Mouse (Mus musculus) olfactory bulb, adult 2 months (tissue): ENCODE results near the gene Chtf18. TPM values are rescaled to one million over a fixed set of nuclear protein-coding genes. Genes with fewer than 3 reads are reported as not detected.

ENCODE experiments used
- H3K27ac ChIP-seq: fragments of 200-500 bp; 2 replicates; pipeline ENCODE4 v1.5.1; 2012; ENCODE audit warnings: low read depth, low read length; ENCODE audit not compliant: insufficient read depth
- H3K4me1 ChIP-seq: fragments of 200-500 bp; 2 replicates; pipeline ENCODE4 v1.6.1; 2012; ENCODE audit warnings: low read length; ENCODE audit not compliant: control insufficient read depth, insufficient read depth
- H3K4me3 ChIP-seq: fragments of 200-500 bp; 2 replicates; pipeline ENCODE4 v1.5.1; 2012; ENCODE audit warnings: mild to moderate bottlenecking, low read depth, low read length, moderate library complexity; ENCODE audit not compliant: insufficient read depth
- CTCF ChIP-seq: fragments of 200-500 bp; IDR thresholded peaks from 2 replicates; pipeline ENCODE4 v1.5.1; 2012; ENCODE audit warnings: low read depth, mild to moderate bottlenecking, low read length, moderate library complexity; ENCODE audit not compliant: insufficient read depth
- POLR2A ChIP-seq: fragments of 200-500 bp; IDR thresholded peaks from 2 replicates; pipeline ENCODE4 v1.6.1; 2012; ENCODE audit warnings: mild to moderate bottlenecking, low read depth, low read length, moderate library complexity; ENCODE audit not compliant: insufficient read depth
- WGBS: fragments of 180-500 bp; shearing (Covaris S2); methylation state at CpG from one replicate; pipeline ENCODE4 v1.1.7; 2018; 5-methylcytosine and 5-hydroxymethylcytosine counted together
- polyA plus RNA-seq: library from polyadenylated mRNA; stranded (reverse); fragments of >200 nt; gene quantifications from 2 replicates; pipeline ENCODE4 v1.2.4, GENCODE M21; 2012; ENCODE audit warnings: low replicate concordance; ENCODE audit not compliant: missing spikeins, insufficient read depth, insufficient read length

Chtf18 gene
- polyA plus RNA-seq, result not detected in 2 replicates

DNA sequence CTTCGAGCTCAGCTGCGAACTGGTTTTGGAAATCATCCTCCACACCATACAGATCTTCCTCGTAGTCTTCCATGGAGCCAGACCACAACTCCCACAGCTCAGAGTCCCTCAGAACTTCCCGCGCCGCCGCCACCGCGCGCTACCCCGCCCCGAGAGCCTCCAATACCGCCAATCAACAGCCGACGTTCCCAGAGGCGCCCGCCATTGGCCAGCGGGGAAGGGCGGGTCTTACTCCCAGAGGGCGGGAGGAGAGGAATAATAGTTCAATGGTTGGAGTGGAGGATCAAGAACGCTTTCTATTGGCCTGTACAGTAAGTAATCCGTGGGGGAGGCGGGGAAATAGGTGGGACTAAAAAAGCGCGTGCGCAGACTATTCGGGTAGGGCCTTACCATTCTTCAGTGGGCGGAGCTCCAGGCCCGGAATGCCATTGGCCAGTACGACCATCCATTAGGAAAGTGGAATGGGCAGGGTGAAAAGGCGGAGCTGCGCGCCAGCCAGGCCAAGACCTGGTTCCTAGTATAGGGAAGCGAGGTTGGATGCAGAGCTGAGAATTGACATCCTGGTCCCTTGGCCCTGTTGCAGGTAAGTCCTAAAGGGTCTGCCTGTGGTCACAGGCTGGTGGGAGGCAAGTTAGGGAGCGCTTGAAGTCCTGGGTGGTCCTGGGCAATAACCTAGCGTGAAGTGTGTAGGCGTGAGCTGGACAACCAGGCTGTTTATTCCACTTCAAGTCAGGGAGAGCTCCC, at the start of gene Chtf18, which contains the start of gene Rpusd1:
Gene Chtf18 (minus strand): TSS at position 155 of the 744 bp plus-strand sequence.
Gene Rpusd1 (plus strand): TSS at position 406 of the 744 bp plus-strand sequence.
- peak within 1 kb of the TSS; percentile 98 for H3K4me3 ChIP-seq
- H3K27ac ChIP-seq, result peak within 1 kb of the TSS; percentile 73
- peaks cover 19% of the 10 kb centered on the region for H3K4me1 ChIP-seq
- under 1% methylated on average over 37 of the region's 37 CpGs for WGBS
- no peak for TF ChIP-seq CTCF
- TF ChIP-seq POLR2A, result peak; percentile 72

DNA sequence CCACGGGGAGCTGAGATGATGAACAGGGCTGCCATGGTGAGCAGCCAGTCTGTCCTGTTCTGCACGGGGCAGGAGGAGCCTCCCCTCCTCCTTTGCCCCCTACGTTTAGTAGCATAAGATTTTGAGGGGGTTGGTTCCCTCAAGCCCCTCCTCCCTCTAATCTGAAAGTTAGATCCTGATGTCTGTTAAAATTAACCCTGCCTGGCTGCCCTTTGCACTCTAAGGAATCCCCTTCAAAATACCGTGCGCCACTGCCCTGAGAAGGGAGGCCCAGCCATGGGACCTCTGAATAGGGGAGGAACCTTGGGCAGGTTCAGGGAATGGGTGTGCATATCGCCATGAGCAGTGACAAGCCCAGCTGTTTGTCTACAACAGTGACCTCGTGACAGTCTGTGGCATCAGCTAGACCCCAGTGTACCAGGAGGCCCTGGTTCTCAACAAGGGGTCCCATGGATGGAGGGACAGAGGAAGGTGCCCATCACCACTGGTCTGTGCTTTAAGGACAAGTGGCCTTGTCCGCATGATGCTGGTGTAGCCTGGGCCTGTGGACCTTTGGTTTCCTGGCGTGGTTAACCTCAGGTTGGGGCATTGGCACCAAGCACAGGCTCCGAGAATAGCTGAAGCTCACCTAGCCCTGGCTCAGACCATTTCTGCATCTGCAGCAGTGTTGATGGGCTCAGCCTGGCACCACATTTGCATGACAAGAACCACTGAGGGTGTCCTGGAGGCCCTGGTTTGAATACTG, 48.3 kb upstream of the Chtf18 start:
- TF ChIP-seq CTCF (no peak), POLR2A (no peak)
- Histone ChIP-seq H3K4me1 (peaks cover 10% of the 10 kb centered on the region), H3K27ac (no peak overlapping the region), H3K4me3 (no peak overlapping the region)
- WGBS, result 79% methylated on average over 10 of the region's 10 CpGs

DNA sequence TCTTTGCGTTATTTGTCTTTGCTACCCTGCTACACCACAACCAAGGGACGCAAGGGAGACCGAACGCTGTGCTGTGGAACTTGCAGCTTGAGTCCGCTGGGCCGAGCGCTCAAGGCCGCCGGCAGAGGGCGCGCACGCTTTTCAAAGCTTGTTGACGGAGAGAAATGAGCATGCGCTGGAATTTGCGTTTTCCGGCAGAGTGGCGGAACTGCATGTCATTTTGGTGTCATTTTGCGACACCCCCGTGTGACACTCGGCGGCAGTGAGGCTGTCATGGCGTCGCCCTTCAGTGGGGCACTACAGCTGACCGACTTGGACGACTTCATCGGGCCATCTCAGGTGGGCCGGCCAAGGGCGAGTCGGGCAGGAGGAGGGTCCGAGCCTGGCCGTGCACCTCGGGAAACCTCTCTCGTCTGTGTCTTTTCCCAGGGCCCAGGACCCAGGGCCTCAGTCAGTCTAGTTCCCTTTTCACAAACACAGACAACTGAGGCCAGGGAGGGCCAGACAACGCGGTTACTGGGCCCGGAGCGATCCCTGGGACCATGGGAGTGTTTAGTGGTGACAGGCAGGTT, 46.4 kb upstream of the Chtf18 start, which contains the start of gene Narfl:
Gene Narfl (plus strand): TSS at position 228 of the 572 bp plus-strand sequence.
- H3K27ac ChIP-seq, result peak within 1 kb of the TSS; percentile 12; the same call in 1 of the 2 replicates
- H3K4me3 ChIP-seq, result peak within 1 kb of the TSS; percentile 66
- TF ChIP-seq CTCF, result peak; percentile 83
- TF ChIP-seq POLR2A, result peak; percentile 59; the same call in 1 of the 2 replicates
- H3K4me1 ChIP-seq, result peaks cover 7% of the 10 kb centered on the region
- WGBS, result under 1% methylated on average over 37 of the region's 37 CpGs

DNA sequence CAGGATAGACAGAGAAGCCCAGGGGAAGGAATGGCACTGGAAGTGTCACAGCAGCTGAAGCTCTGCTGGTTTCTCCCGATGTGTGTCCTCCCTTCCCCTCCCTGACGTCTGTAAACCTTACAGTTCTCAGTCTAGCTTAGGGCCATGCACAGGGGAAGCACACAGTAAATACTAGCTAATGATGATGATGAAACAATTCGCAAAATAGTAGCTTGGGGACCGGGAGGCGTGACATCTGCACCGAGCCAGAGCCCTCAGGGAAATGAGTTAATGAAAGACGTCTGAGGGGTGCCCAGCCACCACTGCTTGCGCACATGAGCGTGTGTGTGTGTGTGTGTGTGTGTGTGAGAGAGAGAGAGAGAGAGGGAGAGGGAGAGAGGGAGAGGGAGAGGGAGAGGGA, 42.1 kb upstream of the Chtf18 start:
- Histone ChIP-seq H3K27ac (no peak overlapping the region), H3K4me1 (peaks cover 3% of the 10 kb centered on the region), H3K4me3 (no peak overlapping the region)
- no peak for TF ChIP-seq CTCF
- TF ChIP-seq POLR2A, result no peak
- 33% methylated on average over 9 of the region's 9 CpGs for WGBS

DNA sequence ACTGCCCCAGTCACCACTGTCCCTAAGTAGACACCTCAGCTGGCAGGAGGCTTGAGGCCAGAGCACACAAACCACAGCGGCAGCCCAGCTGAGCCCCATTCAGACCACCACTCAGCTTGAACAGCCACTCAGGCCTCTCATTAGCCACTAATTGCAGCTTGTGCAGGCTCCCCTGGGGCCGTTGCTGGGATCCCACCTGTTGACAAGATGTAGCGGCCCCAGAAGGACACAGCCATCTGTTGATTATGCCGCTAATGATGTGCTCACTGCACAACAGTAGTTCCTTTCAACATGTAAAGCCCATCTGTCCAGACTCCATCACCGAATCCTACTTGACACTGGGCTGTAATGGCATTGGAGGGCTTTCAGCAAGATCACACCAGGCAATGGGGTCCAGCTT, 38.7 kb upstream of the Chtf18 start:
- no peak overlapping the region for H3K27ac ChIP-seq
- H3K4me3 ChIP-seq, result no peak overlapping the region
- no peaks in the 10 kb centered on the region; the same call in 1 of the 2 replicates for H3K4me1 ChIP-seq
- no peak for TF ChIP-seq POLR2A
- WGBS, result 15% methylated on average over 5 of the region's 5 CpGs

DNA sequence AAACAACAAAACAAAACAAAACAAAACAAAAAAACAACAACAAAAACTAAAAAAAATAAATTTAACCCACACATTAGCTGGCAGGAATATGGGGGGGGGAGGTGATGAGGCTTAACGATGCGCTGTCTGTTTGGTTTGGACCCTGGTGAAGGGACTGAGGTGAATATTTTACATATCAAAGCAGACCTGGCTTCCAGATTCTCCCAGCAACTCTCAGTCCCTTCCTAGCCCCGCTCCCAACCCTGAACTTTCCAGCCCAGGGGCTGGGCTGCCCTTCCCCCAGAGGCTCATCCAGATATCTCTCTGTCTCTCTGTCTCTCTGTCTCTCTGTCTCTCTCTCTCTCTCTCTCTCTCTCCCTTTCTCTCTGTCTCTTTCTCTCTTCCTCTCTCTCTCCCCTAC, 35.4 kb upstream of the Chtf18 start:
- H3K27ac ChIP-seq, result no peak overlapping the region
- WGBS, result 47% methylated on average over 3 of the region's 3 CpGs
- no peak overlapping the region for H3K4me3 ChIP-seq
- TF ChIP-seq POLR2A (no peak), CTCF (no peak)
- no peaks in the 10 kb centered on the region; the same call in 1 of the 2 replicates for H3K4me1 ChIP-seq

DNA sequence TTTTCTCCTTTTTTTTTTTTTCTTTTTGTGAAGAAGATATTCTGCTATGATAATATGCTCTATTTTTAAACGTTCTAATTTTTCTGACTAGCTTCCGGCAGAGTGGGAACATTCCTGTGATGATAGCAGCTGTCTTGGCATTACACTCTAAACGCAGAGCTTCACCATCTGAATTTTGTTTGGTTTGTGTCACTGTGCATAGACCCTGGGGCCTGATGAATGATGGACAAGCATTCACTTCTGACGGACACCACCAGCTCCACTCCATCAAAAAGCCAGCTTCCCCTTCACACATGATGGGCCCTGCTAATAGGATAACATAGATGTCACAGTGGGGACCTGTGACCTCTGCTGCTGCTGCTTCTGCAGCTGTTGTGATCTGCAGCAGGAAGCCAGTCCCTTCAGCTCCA, 34.3 kb upstream of the Chtf18 start:
- no peak overlapping the region for H3K27ac ChIP-seq
- H3K4me3 ChIP-seq, result no peak overlapping the region
- WGBS, result 44% methylated on average over 4 of the region's 4 CpGs
- H3K4me1 ChIP-seq, result no peaks in the 10 kb centered on the region; the same call in 1 of the 2 replicates
- TF ChIP-seq CTCF, result no peak
- TF ChIP-seq POLR2A, result no peak

DNA sequence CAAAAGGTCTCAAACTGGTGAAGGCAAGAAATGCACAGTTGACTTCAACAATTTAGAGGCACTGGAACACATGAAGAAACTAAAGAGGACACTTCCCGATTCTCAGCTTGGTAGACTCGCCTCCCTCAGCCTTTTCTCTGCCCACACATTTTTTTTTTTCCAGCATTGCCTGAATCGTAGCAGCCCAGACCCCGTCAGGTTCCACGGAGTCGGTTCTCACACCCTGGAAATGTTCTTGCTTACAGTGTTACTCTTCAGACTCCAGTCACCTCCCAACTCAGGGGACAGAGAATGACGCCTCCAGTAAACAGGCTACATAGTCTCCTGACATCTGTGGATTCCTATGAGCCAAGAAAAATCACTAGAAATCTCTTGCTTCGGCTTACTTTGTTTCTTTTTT, 32.9 kb upstream of the Chtf18 start:
- no peak overlapping the region for H3K4me3 ChIP-seq
- no peaks in the 10 kb centered on the region; the same call in 1 of the 2 replicates for H3K4me1 ChIP-seq
- TF ChIP-seq POLR2A (no peak), CTCF (no peak)
- 54% methylated on average over 8 of the region's 8 CpGs for WGBS
- H3K27ac ChIP-seq, result no peak overlapping the region
